Mouse (Mus musculus): ENCODE data around the gene Acad11.

Gene Acad11

GRCm38 (mm10) chr9:104146683-104147082, 83.5 kb downstream of the Acad11 start:
- DNase-seq (ENCODE audit: low read depth), result no peak

GRCm38 (mm10) chr9:104148969-104149368, 85.8 kb downstream of the Acad11 start:
- DNase-seq (ENCODE audit: low read depth), result no peak

- DNase-seq (ENCODE audit: low read depth), result no peak
Observed at GRCm38 (mm10) chr9:104152121-104152520, 88.9 kb downstream of the Acad11 start.

- no peak for DNase-seq (ENCODE audit: low read depth)
Observed at GRCm38 (mm10) chr9:104155100-104155715, 92.0 kb downstream of the Acad11 start.

GRCm38 (mm10) chr9:104156506-104156905, 93.3 kb downstream of the Acad11 start:
- no peak for DNase-seq (ENCODE audit: low read depth)

- no peak for DNase-seq (ENCODE audit: low read depth)
Observed at GRCm38 (mm10) chr9:104157291-104157690, 94.1 kb downstream of the Acad11 start.

- no peak for DNase-seq (ENCODE audit: low read depth)
Observed at GRCm38 (mm10) chr9:104161117-104161516, 97.9 kb downstream of the Acad11 start.

- DNase-seq (ENCODE audit: low read depth), result no peak
Observed at GRCm38 (mm10) chr9:104164194-104164593, 101.0 kb downstream of the Acad11 start.

GRCm38 (mm10) chr9:104165926-104166325, 102.7 kb downstream of the Acad11 start:
- DNase-seq (ENCODE audit: low read depth), result no peak

GRCm38 (mm10) chr9:104169986-104170385, 106.8 kb downstream of the Acad11 start:
- no peak for DNase-seq (ENCODE audit: low read depth)

GRCm38 (mm10) chr9:104171651-104172050, 108.5 kb downstream of the Acad11 start:
- no peak for DNase-seq (ENCODE audit: low read depth)

- no peak for DNase-seq (ENCODE audit: low read depth)
Observed at GRCm38 (mm10) chr9:104172342-104172741, 109.2 kb downstream of the Acad11 start.

Data from c-Kit-positive CD71-positive TER-119-negative erythroid progenitor cells, embryonic 14.5 days (primary cell).